Mouse (Mus musculus): ENCODE measurements at regions not wholly inside any gene's neighbourhood (a gene's known extent, or its start where the extent isn't known, plus 50 kb on each side); places are given as distances from the start of the nearest gene placed in this dataset.

DNA sequence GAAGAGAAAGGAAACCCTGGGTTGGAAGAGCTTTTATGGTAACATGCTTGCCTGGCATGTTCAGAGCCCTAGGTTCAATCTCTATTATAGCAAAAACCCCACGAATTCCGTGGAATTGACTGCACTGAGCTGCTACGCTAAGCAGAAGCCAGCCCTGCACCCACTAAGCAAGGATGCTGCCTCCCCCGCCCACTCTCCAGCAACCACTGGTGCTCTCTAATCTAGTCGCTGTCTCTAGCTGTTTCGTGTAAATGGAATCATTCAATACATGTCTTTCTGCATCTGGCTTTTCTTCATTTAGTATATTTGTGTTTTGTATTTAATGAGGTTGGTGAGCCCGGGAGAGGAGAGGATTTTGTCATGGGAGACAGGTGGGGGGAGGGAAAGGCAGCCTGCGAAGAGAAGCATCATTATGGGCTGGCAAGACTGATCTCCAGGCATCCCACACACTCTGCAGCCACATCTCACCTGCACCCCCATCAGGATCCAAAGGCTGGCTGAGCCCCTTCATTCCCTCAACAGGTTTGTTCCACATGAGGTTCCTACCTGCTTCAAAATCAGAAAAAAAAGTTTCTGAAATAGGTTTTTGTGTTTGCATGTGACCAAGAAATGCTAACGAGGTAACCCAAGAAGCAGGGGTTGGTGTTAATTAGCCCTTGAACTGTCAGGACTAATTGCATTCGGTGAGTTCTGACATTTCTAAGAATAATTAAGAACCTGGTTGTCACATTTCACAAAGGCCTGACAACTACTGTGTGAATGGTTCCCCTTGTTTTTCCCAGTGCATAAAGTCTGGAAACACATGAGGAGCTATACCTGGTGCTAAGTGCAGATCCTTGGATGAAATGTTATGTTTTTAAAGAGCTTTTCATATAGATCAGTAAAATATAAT lies 68.6 kb upstream of the Ubl3 start:
- DNase-seq (ENCODE audit: low spot score in 2 of 2) = no peak

DNA sequence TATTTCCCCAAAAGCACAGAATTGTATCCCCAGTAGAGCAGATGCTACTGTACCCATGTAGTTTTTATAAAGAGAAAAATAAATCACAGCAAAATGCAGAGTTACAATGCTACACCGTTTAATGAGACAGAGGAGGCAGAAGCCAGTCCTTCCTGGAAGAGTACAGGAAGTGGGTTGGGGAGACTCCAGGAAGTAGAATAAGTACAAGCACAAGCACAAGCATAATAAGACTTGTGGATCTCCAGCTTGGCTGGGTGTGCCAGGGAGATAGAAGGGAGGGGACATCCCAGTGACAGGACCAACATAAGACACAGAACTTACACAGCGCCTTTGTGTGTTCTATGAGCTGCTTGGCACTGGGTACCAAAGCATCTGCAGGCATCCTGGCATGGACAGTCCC lies 67.3 kb upstream of the Ubl3 start:
- DNase-seq (ENCODE audit: low spot score in 2 of 2) = no peak

- no peak for DNase-seq (ENCODE audit: low spot score in 2 of 2)
These were observed 63.8 kb upstream of the Ubl3 start for GRCm38 (mm10) chr5:148616426-148616825.

- DNase-seq (ENCODE audit: low spot score in 2 of 2) = peak; percentile 48 to 57
These were observed 63.2 kb upstream of the Ubl3 start for GRCm38 (mm10) chr5:148615706-148616366.

DNA sequence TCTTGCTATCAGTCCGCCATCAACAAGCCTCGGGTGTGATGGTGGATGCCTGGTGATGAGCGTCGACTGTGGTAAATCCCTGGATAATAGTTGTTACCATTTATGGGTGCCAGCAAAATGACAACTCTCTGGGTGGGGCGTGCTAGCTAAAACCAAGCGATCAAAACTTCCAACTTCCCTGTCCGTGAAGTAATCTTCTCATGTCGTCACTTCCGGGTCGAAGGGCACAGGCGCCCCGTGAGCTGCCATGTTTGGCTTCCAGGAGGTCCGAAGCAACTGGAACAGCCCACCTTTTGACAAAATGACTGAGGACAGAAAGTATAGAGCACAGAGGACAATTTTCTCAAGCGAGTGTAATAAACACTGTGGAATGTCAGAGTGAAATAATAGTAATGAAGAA lies 62.5 kb upstream of the Ubl3 start:
- DNase-seq (ENCODE audit: low spot score in 2 of 2) = no peak

DNA sequence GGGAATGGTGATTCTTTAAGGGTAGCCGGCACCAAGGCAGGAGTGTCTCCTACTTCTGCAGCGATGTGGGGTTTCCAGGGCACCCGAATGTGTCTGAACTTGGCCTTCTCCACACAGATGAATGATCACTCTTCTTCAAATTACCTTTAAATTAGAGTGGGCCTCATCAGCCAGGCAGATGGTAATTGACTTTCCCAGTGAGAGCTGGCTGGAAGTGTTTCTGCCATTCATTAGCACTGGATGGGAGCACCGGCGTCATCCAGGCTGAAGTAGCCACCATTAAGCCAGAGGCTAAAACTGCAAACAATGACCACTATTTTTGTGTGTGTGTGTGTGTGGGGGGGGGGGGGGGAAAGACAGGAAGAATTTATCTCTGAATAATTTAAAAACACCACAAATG lies 58.7 kb upstream of the Ubl3 start:
- DNase-seq (ENCODE audit: low spot score in 2 of 2) = no peak

DNA sequence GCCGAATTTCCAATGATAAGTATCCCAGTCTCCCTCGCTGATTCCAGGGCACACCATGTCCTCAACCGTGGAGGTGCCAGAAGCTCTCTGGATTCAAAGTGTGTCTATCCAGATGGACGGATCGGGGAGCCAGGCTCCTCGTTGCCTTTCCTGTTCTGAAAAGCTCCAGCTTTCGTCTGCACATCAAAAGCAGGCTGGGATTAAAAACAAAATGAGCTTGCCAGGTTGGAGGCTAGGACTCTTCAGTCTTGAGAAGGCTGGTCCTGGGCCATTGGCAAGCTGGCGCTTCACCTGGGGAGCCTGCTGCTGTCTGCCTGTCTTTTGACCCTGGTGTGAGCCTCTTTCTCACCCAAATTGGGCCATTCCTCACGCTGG lies 56.9 kb upstream of the Ubl3 start:
- DNase-seq (ENCODE audit: low spot score in 2 of 2) = peak; percentile 70 to 75

DNA sequence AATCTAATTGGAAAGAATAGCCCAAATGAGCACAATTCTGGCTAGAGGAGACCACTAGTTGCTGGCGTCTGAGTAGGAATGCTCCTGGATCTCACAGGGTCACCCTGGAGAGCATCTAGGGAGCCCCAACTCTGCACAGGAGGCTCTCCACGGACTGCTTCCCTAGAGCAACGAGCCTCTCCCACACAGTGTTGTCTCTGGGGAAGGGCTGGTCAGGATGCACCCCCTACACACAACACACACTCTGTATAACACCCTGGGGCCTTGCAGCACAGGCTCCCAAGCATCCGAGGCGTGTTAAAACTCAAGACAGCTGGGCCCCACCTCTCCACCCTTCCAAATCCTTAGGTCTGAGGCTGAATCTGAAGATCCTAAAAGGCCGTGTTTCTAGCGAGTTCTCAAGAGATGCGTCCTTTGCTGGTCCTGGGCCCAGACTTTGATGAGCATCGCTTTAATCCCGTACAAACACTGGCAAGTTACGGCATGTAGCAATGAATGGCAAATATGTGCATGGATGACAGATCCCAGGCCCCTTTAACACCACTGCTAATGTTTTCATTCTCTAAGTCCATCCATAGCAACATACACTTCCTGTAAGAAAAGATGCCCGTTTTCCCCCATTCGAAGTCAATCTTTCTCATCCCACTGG lies 56.4 kb upstream of the Ubl3 start:
- no peak for DNase-seq (ENCODE audit: low spot score in 2 of 2)

DNA sequence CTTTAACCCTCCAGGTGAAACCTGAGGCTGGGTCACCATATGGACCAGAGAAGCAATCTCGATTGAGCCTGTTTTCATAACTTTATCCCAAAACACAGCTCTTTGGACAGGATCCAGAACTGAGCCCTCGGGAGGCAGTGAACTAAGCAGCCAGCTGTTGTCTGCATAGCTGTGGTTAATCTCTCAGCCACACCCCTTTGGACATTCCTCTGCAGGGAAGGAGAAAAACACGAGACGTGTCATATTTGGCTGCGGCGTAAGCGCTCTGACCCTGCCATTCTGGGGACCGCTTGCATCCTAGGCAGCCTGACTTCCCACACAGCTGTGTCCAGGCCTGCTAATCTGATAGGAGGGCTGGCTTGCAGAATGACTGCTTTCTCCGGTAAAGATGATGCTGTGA lies 55.6 kb upstream of the Ubl3 start:
- no peak for DNase-seq (ENCODE audit: low spot score in 2 of 2)

GRCm38 (mm10) chr5:148605730-148606129 lies 53.1 kb upstream of the Ubl3 start:
- DNase-seq (ENCODE audit: low spot score in 2 of 2) = no peak
